Mouse (Mus musculus) kidney, adult 2 months (tissue): ENCODE measurements around the gene Fam168b.

ENCODE experiments used
- CTCF ChIP-seq: fragments of 200-500 bp; conservative IDR thresholded peaks from 2 replicates; pipeline ENCODE4 v1.5.1; 2011; ENCODE audit warnings: low read depth, mild to moderate bottlenecking, control low read depth, low read length, moderate library complexity, mixed read lengths; ENCODE audit not compliant: insufficient read depth, insufficient read length
- POLR2A ChIP-seq: fragments of 200-500 bp; IDR thresholded peaks from one replicate; pipeline ENCODE4 v1.6.1; 2011; ENCODE audit warnings: low read depth, low read length, control low read depth

GRCm38 (mm10) chr1:34819225-34819910 is 23.5 kb downstream of the Fam168b start:
- TF ChIP-seq CTCF (no peak), POLR2A (no peak)
